Mouse (Mus musculus): ENCODE measurements around the gene Ldlrad3.

Ldlrad3 gene

DNA sequence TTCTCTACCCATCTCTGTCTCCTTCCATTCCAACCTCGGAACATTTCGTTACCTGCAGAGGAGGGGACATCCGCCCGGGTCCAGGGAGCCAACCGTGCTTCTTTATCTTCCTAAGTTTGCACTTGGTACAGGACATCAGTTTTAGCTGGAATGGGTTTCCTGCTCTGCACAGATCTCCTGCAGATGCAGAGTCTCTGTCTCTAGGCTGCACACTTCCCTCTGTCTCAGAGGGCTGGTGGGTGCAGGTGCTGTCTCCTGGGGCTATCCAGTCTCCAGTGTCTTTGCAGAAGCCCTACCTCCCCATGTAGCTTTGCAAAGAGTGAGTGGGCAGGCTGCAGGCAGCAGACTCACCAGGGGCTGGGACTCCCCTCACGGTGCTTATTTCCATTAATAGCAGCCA is 109.9 kb downstream of the Ldlrad3 start:
- in situ Hi-C loops (cut with MboI, MseI): loop anchor here (10.0 kb wide), 1 partner anchor 379 kb away; the partner anchor contains the start of gene Fjx1

DNA sequence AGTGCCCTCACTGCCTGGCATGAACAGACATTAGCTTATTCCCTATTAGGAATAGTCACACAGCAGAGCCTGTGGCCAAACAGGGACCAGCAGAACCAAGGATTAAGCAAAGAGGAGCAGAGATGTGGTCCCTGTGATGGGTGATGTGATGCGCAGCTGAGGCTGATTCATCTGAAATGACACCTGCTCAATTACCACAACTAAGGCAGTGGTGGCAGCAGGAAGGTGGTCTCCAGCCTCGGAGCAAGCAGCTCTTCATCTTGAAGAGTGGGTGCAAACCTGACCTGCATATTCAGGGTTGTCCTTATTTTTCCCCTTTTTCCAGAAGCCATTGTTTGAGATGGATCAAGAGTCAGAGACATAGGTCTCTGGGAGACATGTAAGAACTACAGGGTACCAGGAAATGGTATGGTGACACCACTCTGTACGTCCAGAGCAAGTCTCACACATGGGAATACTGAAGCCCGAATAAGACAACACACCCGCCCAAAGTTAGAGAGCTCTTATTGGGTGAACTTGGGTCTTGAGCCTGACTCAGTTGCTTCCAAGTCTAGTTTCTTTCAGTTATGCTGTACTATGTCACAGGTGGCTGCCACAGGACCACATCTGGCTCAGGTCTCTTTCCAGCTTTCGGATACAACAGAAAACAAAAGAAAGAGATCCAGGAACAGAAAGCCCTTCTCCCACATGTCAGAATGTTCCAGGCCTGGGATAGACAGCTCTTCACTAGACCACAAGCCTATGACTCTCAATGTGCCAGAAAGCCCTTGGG is 112.7 kb downstream of the Ldlrad3 start:
- in situ Hi-C loops (cut with MboI, MseI): loop anchor here (10.0 kb wide), 1 partner anchor 381 kb away; the partner anchor contains the start of gene Fjx1

DNA sequence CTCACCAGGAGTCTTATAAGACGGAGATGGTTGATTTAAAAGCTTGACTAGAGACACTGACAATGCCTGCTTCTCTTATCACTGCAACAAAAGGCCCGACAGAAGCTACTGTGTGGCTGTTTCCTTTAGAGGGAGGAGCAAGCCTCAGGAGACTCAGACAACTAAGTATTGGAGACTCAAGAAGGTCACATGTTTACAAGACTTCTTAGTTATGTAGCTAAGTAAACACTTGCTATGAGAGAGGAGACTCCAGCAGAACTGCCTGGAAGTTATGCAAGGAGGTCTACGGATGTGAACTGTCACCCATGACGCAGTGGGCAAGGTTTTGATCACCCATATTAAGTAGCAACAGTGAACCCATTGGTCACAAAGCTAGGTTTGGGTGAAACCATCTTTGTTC is 113.3 kb downstream of the Ldlrad3 start:
- in situ Hi-C loops (cut with MboI, MseI): loop anchor here (10.0 kb wide), 1 partner anchor 382 kb away; the partner anchor contains the start of gene Fjx1

DNA sequence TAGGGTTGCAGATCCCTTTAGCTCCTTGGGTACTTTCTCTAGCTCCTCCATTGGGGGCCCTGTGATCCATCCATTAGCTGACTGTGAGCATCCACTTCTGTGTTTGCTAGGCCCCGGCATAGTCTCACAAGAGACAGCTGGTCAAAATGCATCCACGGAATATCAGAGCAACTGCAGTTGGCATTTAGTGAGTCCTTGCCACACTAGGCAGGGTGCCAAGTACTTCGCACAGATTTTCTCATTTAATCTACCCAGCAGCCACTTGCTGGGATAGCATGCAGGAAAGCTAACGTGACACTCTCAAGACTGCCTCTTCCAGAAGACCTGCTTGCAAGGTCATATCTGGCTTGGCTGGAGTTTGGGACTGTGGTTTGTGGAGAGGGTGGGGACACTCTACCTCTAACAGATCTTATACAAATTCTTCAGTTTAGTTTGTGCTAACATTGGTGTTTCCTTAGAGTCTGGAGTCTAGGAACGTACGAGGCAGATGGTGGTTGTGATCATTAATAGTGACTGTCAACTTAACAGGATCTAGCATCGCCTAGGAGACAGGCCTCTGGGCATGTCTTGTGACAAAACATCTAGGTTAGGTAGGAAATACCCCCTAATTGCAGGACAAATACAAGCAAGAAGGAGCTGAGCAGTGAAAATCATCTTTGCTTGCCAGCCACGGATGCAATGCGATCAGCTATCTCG is 115.0 kb downstream of the Ldlrad3 start:
- in situ Hi-C loops (cut with MboI, MseI): loop anchor here (10.0 kb wide), 1 partner anchor 384 kb away; the partner anchor contains the start of gene Fjx1

- in situ Hi-C loops (cut with MboI, MseI): no loop called here
Measured at GRCm38 (mm10) chr2:102064826-102065441, 121.3 kb downstream of the Ldlrad3 start.

GRCm38 (mm10) chr2:102063906-102064505 is 122.2 kb downstream of the Ldlrad3 start:
- in situ Hi-C loops (cut with MboI, MseI): no loop called here

DNA sequence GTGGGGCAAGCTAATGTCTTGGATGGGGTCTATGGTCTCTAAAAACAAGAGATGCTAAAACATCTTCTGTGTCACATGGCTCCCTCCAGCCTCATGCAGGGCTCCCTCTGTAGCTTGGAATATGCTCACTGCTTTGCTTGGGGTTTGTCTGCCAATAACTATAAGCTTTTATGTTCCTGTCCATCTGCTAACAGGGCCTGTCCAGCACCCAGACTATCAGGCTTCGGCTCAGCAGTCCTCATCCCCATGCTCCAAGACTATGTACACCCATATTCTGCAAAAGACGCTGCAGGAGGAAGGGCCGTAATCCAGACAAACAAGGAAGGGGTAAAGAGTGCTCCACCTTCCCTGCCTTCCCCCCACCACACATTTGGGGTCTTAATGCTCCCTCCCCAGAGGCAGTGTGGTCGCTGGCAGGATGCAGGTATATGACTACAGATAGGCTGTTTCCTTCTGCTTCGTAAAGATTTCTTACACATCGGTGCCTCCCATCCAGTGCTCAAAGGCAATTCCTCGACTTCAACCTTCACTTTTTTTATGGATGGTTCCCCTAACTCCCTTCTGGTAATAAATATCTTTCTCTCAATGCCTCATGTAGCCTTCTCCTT is 123.2 kb downstream of the Ldlrad3 start:
- in situ Hi-C loops (cut with MboI, MseI): no loop called here

GRCm38 (mm10) chr2:102061921-102062320 is 124.3 kb downstream of the Ldlrad3 start:
- in situ Hi-C loops (cut with MboI, MseI): no loop called here

DNA sequence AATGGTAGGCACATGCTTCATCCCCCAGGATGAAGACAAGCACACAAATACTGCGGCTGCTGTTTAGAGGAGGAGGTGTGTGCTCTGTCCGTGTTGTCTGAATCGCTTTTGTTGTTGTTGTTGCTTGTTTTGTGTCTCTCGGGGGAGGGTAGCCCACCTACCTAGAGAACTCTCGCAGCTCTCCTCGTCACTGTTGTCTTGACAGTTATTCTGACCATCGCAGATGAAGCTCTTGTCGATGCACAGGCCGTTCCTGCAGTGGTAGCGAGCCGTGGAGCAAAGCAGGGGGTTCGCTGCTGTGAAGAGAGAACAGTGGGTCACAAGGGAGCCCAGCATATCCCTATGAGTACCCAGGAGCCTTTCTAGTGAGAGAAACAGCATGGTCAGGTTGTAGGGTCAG is 128.4 kb downstream of the Ldlrad3 start:
- in situ Hi-C loops (cut with MboI, MseI): no loop called here

DNA sequence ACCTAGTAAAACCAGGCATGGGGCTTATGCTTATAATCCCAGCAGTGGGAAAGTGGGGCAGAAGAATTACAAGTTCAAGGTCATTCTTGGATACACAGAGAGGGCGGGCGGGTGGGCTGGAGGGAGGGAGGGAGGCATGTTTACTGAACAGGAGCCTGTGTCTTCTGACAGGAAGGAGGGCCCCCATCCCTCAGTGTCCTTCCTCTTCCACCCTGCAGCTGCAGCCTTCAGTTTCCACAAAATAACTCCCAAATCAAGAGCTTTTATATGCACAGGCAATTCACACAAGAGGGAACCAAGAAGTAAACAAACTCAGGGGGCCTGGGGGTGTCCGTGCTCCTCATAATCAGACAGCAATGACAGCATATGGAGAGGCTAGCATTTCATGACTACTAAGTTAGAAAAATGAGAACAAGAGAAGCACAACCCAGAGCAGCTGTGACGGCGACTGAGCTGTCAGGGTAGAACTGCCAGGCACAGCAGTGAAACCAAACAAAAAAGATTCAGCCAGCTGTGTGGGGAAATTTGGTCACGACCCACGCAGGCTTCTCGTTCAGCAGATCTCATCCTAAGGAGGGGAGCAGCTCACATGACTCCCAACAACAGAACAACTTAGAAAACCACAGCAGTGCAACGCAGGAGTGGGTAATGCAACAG is 129.0 kb downstream of the Ldlrad3 start:
- in situ Hi-C loops (cut with MboI, MseI): no loop called here

GRCm38 (mm10) chr2:102056144-102056543 is 130.0 kb downstream of the Ldlrad3 start:
- in situ Hi-C loops (cut with MboI, MseI): no loop called here

DNA sequence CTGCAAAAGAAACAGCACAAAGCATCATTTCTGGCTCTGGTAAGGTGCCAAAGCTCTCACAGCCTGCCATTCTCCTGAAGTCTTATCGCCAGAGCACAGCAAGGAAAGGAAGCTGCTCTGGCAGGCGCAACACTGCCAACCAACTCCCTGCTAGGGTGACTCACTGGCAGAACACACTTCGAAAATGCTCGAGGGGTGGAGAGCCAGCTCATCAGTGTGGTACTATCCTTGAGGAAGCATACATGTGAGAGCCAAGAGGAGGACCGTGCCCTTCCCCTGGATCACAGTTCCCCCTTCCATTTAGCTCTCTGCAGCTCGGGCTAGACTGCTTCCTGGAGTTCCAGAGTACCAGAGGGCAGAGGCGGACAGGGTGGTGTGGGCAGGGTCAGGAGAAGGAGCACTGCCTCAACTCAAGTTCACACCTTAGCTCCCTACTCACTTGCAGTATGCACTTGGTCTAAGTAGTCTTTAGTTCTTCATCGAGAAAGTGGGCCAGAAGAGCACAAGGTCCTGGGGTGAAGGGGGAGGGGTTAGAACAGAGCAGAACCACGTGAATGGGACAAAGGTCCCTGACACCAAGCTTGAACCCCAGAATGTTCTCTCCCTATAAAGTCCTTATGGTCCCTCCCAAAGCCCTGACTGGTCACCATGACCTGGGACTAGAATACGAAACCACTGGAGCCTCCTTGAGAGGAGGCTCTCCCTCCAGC is 133.1 kb downstream of the Ldlrad3 start:
- in situ Hi-C loops (cut with MboI, MseI): no loop called here

DNA sequence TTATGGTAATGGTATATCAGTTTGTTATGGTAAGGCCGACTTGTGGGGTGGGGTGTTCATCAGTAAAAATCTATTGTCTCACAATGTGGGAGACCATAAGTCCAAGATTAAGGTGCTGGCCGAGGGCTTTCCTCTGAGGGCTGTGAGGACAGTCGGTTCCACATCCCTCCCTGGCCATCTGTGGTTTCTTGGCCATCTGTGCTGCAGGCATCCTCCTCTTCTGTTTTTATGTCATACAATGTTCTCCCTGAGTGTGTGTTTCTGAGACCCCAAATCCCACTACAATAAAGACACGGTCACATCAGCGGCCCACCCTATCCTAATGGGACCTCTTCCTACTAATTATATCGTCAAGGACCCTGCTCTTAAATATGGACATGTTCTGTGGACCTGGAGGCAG is 133.8 kb downstream of the Ldlrad3 start:
- in situ Hi-C loops (cut with MboI, MseI): no loop called here

- in situ Hi-C loops (cut with MboI, MseI): no loop called here
Measured at GRCm38 (mm10) chr2:102049866-102050550, 136.2 kb downstream of the Ldlrad3 start.

- in situ Hi-C loops (cut with MboI, MseI): no loop called here
Measured at GRCm38 (mm10) chr2:102048296-102049175, 137.6 kb downstream of the Ldlrad3 start.

GRCm38 (mm10) chr2:102046481-102046880 is 139.7 kb downstream of the Ldlrad3 start:
- in situ Hi-C loops (cut with MboI, MseI): no loop called here

- in situ Hi-C loops (cut with MboI, MseI): no loop called here
Measured at GRCm38 (mm10) chr2:102040456-102040855, 145.7 kb downstream of the Ldlrad3 start.

DNA sequence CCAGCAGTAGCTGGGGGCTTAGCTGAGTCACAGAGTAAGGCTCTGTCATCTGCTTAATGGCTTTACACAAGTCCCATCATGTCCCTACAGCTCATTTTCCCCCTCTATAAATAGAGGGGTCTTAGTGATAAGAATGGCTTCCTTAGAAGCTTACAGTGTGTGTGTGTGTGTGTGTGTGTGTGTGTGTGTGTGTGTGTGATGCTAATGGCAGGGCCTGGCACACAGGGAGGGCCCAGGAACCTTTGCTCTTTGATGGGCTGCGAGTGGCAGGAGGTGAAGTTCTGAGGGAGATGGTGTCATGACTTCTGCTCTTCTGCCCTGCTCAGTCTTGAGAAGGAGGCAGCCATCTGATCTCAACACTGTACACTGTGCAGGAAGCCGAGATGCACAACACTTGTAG is 146.2 kb downstream of the Ldlrad3 start:
- in situ Hi-C loops (cut with MboI, MseI): no loop called here

All from T-helper 2 cell (primary cell).